Mouse (Mus musculus): ENCODE results near the gene Ttll6. TPM values are rescaled to one million over a fixed set of nuclear protein-coding genes. Genes with fewer than 3 reads are reported as not detected.
A peak's percentile ranks its signal among the peaks of the same experiment; 100 is the strongest.
"Not testable (repeated sequence)": the region's sequence is repeated elsewhere in the genome, so short reads cannot be mapped to it uniquely, and the experiment has no call there.

Gene Ttll6
- polyA plus RNA-seq, 1 experiment from 2014 or later = 0.51 TPM

DNA sequence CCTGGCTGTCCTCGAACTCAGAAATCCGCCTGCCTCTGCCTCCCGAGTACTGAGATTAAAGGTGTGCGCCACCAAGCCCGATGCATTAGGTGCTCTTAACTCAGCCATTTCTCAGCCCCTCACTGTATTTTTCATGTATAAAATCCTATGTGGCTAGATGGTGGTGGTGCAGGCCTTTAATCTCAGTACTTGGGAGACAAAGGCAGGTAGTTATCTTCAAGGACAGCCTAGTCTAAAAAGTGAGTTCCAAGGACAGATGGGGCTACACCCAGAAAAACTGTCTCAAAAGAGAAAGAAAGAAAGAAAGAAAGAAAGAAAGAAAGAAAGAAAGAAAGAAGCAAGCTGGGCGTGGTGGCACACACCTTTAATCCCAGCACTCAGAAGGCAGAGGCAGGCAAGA is 18.2 kb upstream of the Ttll6 start:
- no peak overlapping the region for H3K4me3 ChIP-seq (ENCODE audit: low read length)
- no peak overlapping the region for H3K27ac ChIP-seq (ENCODE audit: low read length)
- WGBS = 92% methylated on average over 6 of the region's 6 CpGs
- H3K9me3 ChIP-seq (ENCODE audit: control insufficient read depth, low read length) = no peaks in the 10 kb centered on the region
- no peaks in the 10 kb centered on the region for H3K36me3 ChIP-seq (ENCODE audit: control insufficient read depth, insufficient read depth, low read length)
- ATAC-seq = no peak
- no peaks in the 10 kb centered on the region for H3K4me1 ChIP-seq (ENCODE audit: control insufficient read depth, insufficient read depth, low read length)
- no peak overlapping the region for H3K4me2 ChIP-seq (ENCODE audit: low read depth, low read length)
- no peaks in the 10 kb centered on the region for H3K27me3 ChIP-seq (replicated peaks; ENCODE audit: control insufficient read depth, insufficient read depth, low read length)
- H3K9ac ChIP-seq (ENCODE audit: low read depth, low read length) = no peak overlapping the region

GRCm38 (mm10) chr11:96116116-96116515 is 17.5 kb upstream of the Ttll6 start:
- Histone ChIP-seq H3K36me3 (ENCODE audit: control insufficient read depth, insufficient read depth, low read length) (no peaks in the 10 kb centered on the region), H3K4me2 (ENCODE audit: low read depth, low read length) (no peak overlapping the region), H3K4me1 (ENCODE audit: control insufficient read depth, insufficient read depth, low read length) (no peaks in the 10 kb centered on the region), H3K9me3 (ENCODE audit: control insufficient read depth, low read length) (no peaks in the 10 kb centered on the region), H3K27ac (ENCODE audit: low read length) (no peak overlapping the region), H3K9ac (ENCODE audit: low read depth, low read length) (no peak overlapping the region), H3K27me3 (replicated peaks; ENCODE audit: control insufficient read depth, insufficient read depth, low read length) (no peaks in the 10 kb centered on the region), H3K4me3 (ENCODE audit: low read length) (no peak overlapping the region)
- WGBS = 81% methylated on average over 3 of the region's 3 CpGs
- no peak for ATAC-seq

DNA sequence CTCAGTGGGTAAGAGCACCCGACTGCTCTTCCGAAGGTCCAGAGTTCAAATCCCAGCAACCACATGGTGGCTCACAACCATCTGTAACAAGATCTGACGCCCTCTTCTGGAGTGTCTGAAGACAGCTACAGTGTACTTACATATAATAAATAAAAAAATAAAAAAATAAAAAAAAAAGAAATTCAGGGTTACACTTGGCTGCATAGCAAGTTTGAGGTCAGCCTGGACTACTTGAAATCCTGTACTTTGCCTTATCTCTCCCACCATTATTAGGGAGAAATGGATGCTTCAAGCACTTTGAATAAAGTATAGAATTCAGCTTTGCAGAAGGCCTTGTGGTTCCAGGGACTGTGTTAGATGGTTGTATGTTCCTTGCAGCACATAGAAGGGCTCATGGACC is 16.7 kb upstream of the Ttll6 start:
- H3K27ac ChIP-seq (ENCODE audit: low read length); H3K9ac ChIP-seq (ENCODE audit: low read depth, low read length); ATAC-seq; H3K4me2 ChIP-seq (ENCODE audit: low read depth, low read length); H3K27me3 ChIP-seq (replicated peaks; ENCODE audit: control insufficient read depth, insufficient read depth, low read length); H3K36me3 ChIP-seq (ENCODE audit: control insufficient read depth, insufficient read depth, low read length); H3K4me3 ChIP-seq (ENCODE audit: low read length); H3K4me1 ChIP-seq (ENCODE audit: control insufficient read depth, insufficient read depth, low read length); H3K9me3 ChIP-seq (ENCODE audit: control insufficient read depth, low read length): not testable (repeated sequence)
- WGBS = 62% methylated on average over 3 of the region's 3 CpGs

GRCm38 (mm10) chr11:96119401-96119800 is 14.2 kb upstream of the Ttll6 start:
- Histone ChIP-seq H3K9me3 (ENCODE audit: control insufficient read depth, low read length) (no peaks in the 10 kb centered on the region), H3K27ac (ENCODE audit: low read length) (no peak overlapping the region), H3K4me2 (ENCODE audit: low read depth, low read length) (no peak overlapping the region), H3K36me3 (ENCODE audit: control insufficient read depth, insufficient read depth, low read length) (no peaks in the 10 kb centered on the region), H3K9ac (ENCODE audit: low read depth, low read length) (no peak overlapping the region), H3K4me3 (ENCODE audit: low read length) (no peak overlapping the region), H3K4me1 (ENCODE audit: control insufficient read depth, insufficient read depth, low read length) (no peaks in the 10 kb centered on the region), H3K27me3 (replicated peaks; ENCODE audit: control insufficient read depth, insufficient read depth, low read length) (peaks cover 8% of the 10 kb centered on the region)
- ATAC-seq = 0 out of 2 replicates have a peak, but pooled peaks have one; percentile 21
- WGBS = 54% methylated on average over 3 of the region's 3 CpGs

- not testable (repeated sequence) for H3K4me1 ChIP-seq (ENCODE audit: control insufficient read depth, insufficient read depth, low read length); H3K9me3 ChIP-seq (ENCODE audit: control insufficient read depth, low read length); H3K9ac ChIP-seq (ENCODE audit: low read depth, low read length); H3K27me3 ChIP-seq (replicated peaks; ENCODE audit: control insufficient read depth, insufficient read depth, low read length); ATAC-seq; H3K4me2 ChIP-seq (ENCODE audit: low read depth, low read length); H3K4me3 ChIP-seq (ENCODE audit: low read length); H3K36me3 ChIP-seq (ENCODE audit: control insufficient read depth, insufficient read depth, low read length); H3K27ac ChIP-seq (ENCODE audit: low read length)
- 67% methylated on average over 4 of the region's 4 CpGs for WGBS
These were observed 10.8 kb upstream of the Ttll6 start for GRCm38 (mm10) chr11:96122806-96123205.

DNA sequence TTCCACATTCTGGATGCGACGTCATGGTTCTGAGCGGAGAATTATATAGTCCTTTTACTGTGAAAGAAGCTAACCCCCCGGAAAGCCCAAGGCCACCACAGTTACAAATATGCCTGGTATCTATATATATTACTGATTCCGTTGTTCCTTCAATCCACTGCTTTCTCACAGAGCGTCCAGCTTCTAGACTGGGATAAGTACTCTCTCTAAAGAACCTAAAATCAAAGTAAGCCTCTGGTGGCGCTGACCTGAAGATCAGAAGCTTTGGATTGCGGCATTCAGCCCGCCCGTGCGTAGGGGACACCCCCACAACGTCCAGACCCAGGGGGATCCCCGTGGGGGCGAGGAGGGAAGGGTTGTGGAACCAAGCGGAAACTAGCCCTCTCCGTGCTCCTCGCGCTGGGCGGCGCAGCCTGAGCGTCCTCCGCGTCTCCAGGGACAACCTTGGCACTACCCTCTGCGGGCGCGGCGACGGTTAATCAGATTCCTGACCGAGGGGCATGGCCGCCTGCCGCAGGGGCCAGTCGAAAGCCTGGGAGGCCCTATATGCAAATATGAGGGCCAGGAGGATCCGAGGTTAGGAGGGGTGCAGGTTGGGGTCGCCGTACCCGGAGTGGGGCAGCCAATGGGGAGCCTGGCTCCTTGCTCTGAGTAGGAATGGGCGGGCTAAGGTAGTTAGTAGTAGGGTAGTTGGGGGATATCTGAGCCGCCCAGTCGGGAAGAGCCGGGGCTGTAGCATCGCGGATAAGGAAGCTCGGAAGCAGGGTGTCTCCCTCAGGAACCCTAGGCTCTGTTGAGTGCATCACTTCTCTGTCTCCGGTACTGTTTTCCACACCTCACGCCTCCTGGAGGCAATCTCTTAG is 9.3 kb upstream of the Ttll6 start:
- no peaks in the 10 kb centered on the region for H3K9me3 ChIP-seq (ENCODE audit: control insufficient read depth, low read length)
- H3K9ac ChIP-seq (ENCODE audit: low read depth, low read length) = peak overlapping the region; percentile 49
- no peaks in the 10 kb centered on the region for H3K4me1 ChIP-seq (ENCODE audit: control insufficient read depth, insufficient read depth, low read length)
- peak overlapping the region; percentile 46 for H3K4me3 ChIP-seq (ENCODE audit: low read length)
- H3K36me3 ChIP-seq (ENCODE audit: control insufficient read depth, insufficient read depth, low read length) = no peaks in the 10 kb centered on the region
- WGBS = 2% methylated on average over 45 of the region's 45 CpGs
- H3K4me2 ChIP-seq (ENCODE audit: low read depth, low read length) = peak overlapping the region; percentile 85
- peak; percentile 78 for ATAC-seq
- peaks cover 8% of the 10 kb centered on the region for H3K27me3 ChIP-seq (replicated peaks; ENCODE audit: control insufficient read depth, insufficient read depth, low read length)
- no peak overlapping the region for H3K27ac ChIP-seq (ENCODE audit: low read length)

- no peaks in the 10 kb centered on the region for H3K36me3 ChIP-seq (ENCODE audit: control insufficient read depth, insufficient read depth, low read length)
- H3K27ac ChIP-seq (ENCODE audit: low read length) = peak overlapping the region; percentile 52
- H3K9me3 ChIP-seq (ENCODE audit: control insufficient read depth, low read length) = no peaks in the 10 kb centered on the region
- H3K4me1 ChIP-seq (ENCODE audit: control insufficient read depth, insufficient read depth, low read length) = peaks cover 5% of the 10 kb centered on the region
- no peaks in the 10 kb centered on the region for H3K27me3 ChIP-seq (replicated peaks; ENCODE audit: control insufficient read depth, insufficient read depth, low read length)
- ATAC-seq = peak; percentile 74
- H3K4me2 ChIP-seq (ENCODE audit: low read depth, low read length) = no peak overlapping the region
- 39% methylated on average over 10 of the region's 10 CpGs for WGBS
- H3K9ac ChIP-seq (ENCODE audit: low read depth, low read length) = no peak overlapping the region
- no peak overlapping the region for H3K4me3 ChIP-seq (ENCODE audit: low read length)
These were observed 3.0 kb upstream of the Ttll6 start for GRCm38 (mm10) chr11:96130606-96131005.

DNA sequence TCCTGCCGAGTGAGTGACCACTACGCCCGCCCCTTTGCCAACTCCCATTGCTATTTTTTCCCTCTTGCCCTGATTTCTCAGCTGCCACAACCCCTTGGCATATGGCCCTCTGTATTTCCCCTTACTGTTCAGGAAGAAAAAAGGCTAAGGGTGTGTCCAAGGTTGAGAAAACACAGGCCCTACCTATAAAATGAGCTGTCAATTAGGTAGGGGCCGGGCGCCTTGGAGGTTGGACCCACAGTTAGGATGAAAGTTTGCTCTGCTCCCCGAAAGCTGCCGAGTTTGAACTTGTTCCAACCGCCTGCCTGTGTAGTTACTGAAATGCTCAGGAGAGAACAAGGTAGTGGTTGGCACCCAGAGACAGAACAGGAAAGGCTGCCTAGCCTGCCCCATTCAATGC is 2.3 kb downstream of the Ttll6 start:
- H3K36me3 ChIP-seq (ENCODE audit: control insufficient read depth, insufficient read depth, low read length) = no peaks in the 10 kb centered on the region
- no peak overlapping the region for H3K4me3 ChIP-seq (ENCODE audit: low read length)
- no peaks in the 10 kb centered on the region for H3K27me3 ChIP-seq (replicated peaks; ENCODE audit: control insufficient read depth, insufficient read depth, low read length)
- H3K4me1 ChIP-seq (ENCODE audit: control insufficient read depth, insufficient read depth, low read length) = peaks cover 11% of the 10 kb centered on the region
- peak; percentile 59 for ATAC-seq
- H3K4me2 ChIP-seq (ENCODE audit: low read depth, low read length) = no peak overlapping the region
- WGBS = 59% methylated on average over 8 of the region's 8 CpGs
- H3K9ac ChIP-seq (ENCODE audit: low read depth, low read length) = no peak overlapping the region
- H3K27ac ChIP-seq (ENCODE audit: low read length) = peak overlapping the region; percentile 1; the same call in 1 of the 2 replicates
- H3K9me3 ChIP-seq (ENCODE audit: control insufficient read depth, low read length) = no peaks in the 10 kb centered on the region

- peak; percentile 87 for ATAC-seq
- H3K9me3 ChIP-seq (ENCODE audit: control insufficient read depth, low read length) = no peaks in the 10 kb centered on the region
- 0 out of 2 replicates have a peak, but pooled peaks cover 1% of the 10 kb centered on the region for H3K27me3 ChIP-seq (replicated peaks; ENCODE audit: control insufficient read depth, insufficient read depth, low read length)
- WGBS = 7% methylated on average over 4 of the region's 4 CpGs
- H3K27ac ChIP-seq (ENCODE audit: low read length) = peak overlapping the region; percentile 68
- peaks cover 15% of the 10 kb centered on the region for H3K4me1 ChIP-seq (ENCODE audit: control insufficient read depth, insufficient read depth, low read length)
- no peaks in the 10 kb centered on the region for H3K36me3 ChIP-seq (ENCODE audit: control insufficient read depth, insufficient read depth, low read length)
- H3K9ac ChIP-seq (ENCODE audit: low read depth, low read length) = no peak overlapping the region; the same call in 1 of the 2 replicates
- 0 out of 2 replicates have a peak overlapping the region, but pooled peaks have one; percentile 27 for H3K4me2 ChIP-seq (ENCODE audit: low read depth, low read length)
- H3K4me3 ChIP-seq (ENCODE audit: low read length) = no peak overlapping the region
These were observed 7.2 kb downstream of the Ttll6 start for GRCm38 (mm10) chr11:96140726-96141175.
